ENCODE assay signal across 15 mouse cellular contexts in genomic region chr9:120353967-120354366, GRCm38 (mm10). TPM values are rescaled to one million over a fixed set of nuclear protein-coding genes. Genes with fewer than 3 reads are reported as not detected.
DNase-seq lines count a peak whose midpoint lies in the region; TF ChIP-seq lines count a peak whose summit lies in the region.
"Had no signal": no experiment of that assay in that cellular context is flagged by ENCODE, and none has a peak within 500 bp of the region (broad histone marks: within the 10 kb centered on the region; RNA-seq: fewer than 3 reads in every experiment).

No protein-coding gene starts in this region.

- 89% methylated on average over 3 of the region's 3 CpGs for WGBS in thymus, adult 2 months
- 67% methylated on average over 3 of the region's 3 CpGs for WGBS in bone marrow, adult 2 months

- H3K27me3 ChIP-seq in thymus, adult 2 months (ENCODE audit: control insufficient read depth, insufficient read depth, low read length) = no peaks in the 10 kb centered on the region
- H3K27me3 ChIP-seq: limb, embryonic 15.5 days; neural tube, embryonic 13.5 days had no signal

- no peak for TF ChIP-seq POLR2A in thymus, adult 2 months (IDR thresholded peaks at IDR 0.05; ENCODE audit: control insufficient read depth, extremely low read depth, insufficient read depth, low read length, poor library complexity)
- no peak for TF ChIP-seq POLR2A in bone marrow, adult 2 months (IDR thresholded peaks at IDR 0.05; ENCODE audit: borderline replicate concordance, control insufficient read depth, low read depth, low read length)

- peak overlapping the region; percentile 62 for H3K27ac ChIP-seq in left cerebral cortex, adult 2 months
- H3K27ac ChIP-seq in thymus, adult 2 months (ENCODE audit: control insufficient read depth, insufficient read depth, low read length) = no peak overlapping the region
- H3K27ac ChIP-seq in bone marrow, adult 2 months (ENCODE audit: control insufficient read depth, insufficient read depth, low read depth, low read length, poor library complexity) = no peak overlapping the region
- H3K27ac ChIP-seq: embryonic facial prominence, embryonic 15.5 days; heart, embryonic 10.5 days; limb, embryonic 15.5 days; neural tube, embryonic 13.5 days had no signal

- H3K4me1 ChIP-seq in thymus, adult 2 months (replicated peaks; ENCODE audit: control insufficient read depth, insufficient read depth, low read length) = no peaks in the 10 kb centered on the region
- H3K4me1 ChIP-seq in bone marrow, adult 2 months (ENCODE audit: control insufficient read depth, insufficient read depth, low read length) = no peaks in the 10 kb centered on the region
- H3K4me1 ChIP-seq: embryonic facial prominence, embryonic 15.5 days; heart, embryonic 10.5 days had no signal

- intact Hi-C loops in left cerebral cortex, adult 2 months (cut with DNase I) = no loop called here

- peak; percentile 38 for TF ChIP-seq CTCF in left cerebral cortex, adult 2 months (IDR thresholded peaks at IDR 0.05)
- TF ChIP-seq CTCF in thymus, adult 2 months (IDR thresholded peaks at IDR 0.05; ENCODE audit: borderline replicate concordance, control insufficient read depth, extremely low read depth, insufficient read depth, low read length, poor library complexity) = no peak
- TF ChIP-seq CTCF in bone marrow, adult 2 months (IDR thresholded peaks at IDR 0.05; ENCODE audit: control insufficient read depth, insufficient read depth, low read length) = peak; percentile 39; the same call in 1 of the 2 replicates

- no peak overlapping the region for H3K4me3 ChIP-seq in left cerebral cortex, adult 2 months
- no peak overlapping the region for H3K4me3 ChIP-seq in thymus, adult 2 months (ENCODE audit: control insufficient read depth, insufficient read depth, low read length)
- H3K4me3 ChIP-seq in bone marrow, adult 2 months (replicated peaks; ENCODE audit: control insufficient read depth, low read depth, low read length) = no peak overlapping the region
- H3K4me3 ChIP-seq: embryonic facial prominence, embryonic 15.5 days; heart, embryonic 10.5 days; limb, embryonic 15.5 days; neural tube, embryonic 13.5 days had no signal

- DNase-seq in left cerebral cortex, adult 2 months (ENCODE audit: extremely low spot score in 1 of 2, low spot score in 2 of 2) = no peak
- no peak for DNase-seq in left cerebral cortex, adult 18-20 months (ENCODE audit: low spot score in 2 of 2)
- DNase-seq in thymus, postnatal 14 days = peak; percentile 11
- no peak for DNase-seq in thymus, adult 2 months
- peak; percentile 36 for DNase-seq in testis, postnatal 14 days (ENCODE audit: low spot score)
- DNase-seq in embryo, embryonic 9.5 days (ENCODE audit: extremely low spot score) = no peak
- DNase-seq: adrenal gland, postnatal 36 days had no signal

- no peaks in the 10 kb centered on the region for H3K36me3 ChIP-seq in thymus, adult 2 months (ENCODE audit: control insufficient read depth, insufficient read depth, low read length)
- H3K36me3 ChIP-seq: embryonic facial prominence, embryonic 15.5 days; heart, embryonic 10.5 days; limb, embryonic 15.5 days; neural tube, embryonic 13.5 days had no signal

RNA-seq across cellular contexts. Expression of gene Myrip, which starts 52.7 kb away (rescaled TPM):
- 10 to 100 TPM; 86.1 to 91.1 TPM for total RNA-seq in left cerebral cortex, adult 2 months (2021)
- 10 to 100 TPM; 79.9 to 84.9 TPM for total RNA-seq in left cerebral cortex, adult 18-20 months (2021)
- 0.31 and 1.5 TPM in 2 replicates for polyA plus RNA-seq in thymus, adult 2 months (2012; rRNA removed)
- not detected in 2 replicates for polyA plus RNA-seq in bone marrow, adult 2 months (2011; ENCODE audit: insufficient read depth, insufficient read length, low replicate concordance, missing spikeins)
- total RNA-seq: MEL had no signal
- polyA plus RNA-seq: activated CD4-positive, CD25-positive, alpha-beta regulatory T cell, adult 4 months; inflammation-experienced regulatory T-cells, adult 6 months had no signal

Comparison
In these comparisons a context has a peak if more than half of its experiments do, and no peak if none do; other contexts are left out.
1. DNase-seq: peak in thymus, postnatal 14 days (single experiment) and testis, postnatal 14 days (single experiment); none in left cerebral cortex, adult 2 months (0 of 2), left cerebral cortex, adult 18-20 months (0 of 2), thymus, adult 2 months (single experiment) and embryo, embryonic 9.5 days (single experiment).